Mouse (Mus musculus) kidney, adult 11 months (tissue): ENCODE data around the gene Fez1.

Experiments
- DNase-seq: peaks from one replicate; pipeline ENCODE4 v3.0.0; 2022

Gene Fez1

GRCm38 (mm10) chr9:36833914-36834313, 12.2 kb downstream of the Fez1 start:
- DNase-seq: no peak

GRCm38 (mm10) chr9:36846346-36846745, 24.7 kb downstream of the Fez1 start:
- no peak for DNase-seq

- no peak for DNase-seq
These were observed 27.0 kb downstream of the Fez1 start for GRCm38 (mm10) chr9:36848661-36849060.

GRCm38 (mm10) chr9:36850091-36850490, 28.4 kb downstream of the Fez1 start:
- no peak for DNase-seq

GRCm38 (mm10) chr9:36852175-36852574, 30.5 kb downstream of the Fez1 start:
- no peak for DNase-seq

- no peak for DNase-seq
These were observed 34.7 kb downstream of the Fez1 start for GRCm38 (mm10) chr9:36856351-36856750.

GRCm38 (mm10) chr9:36857476-36858117, 35.9 kb downstream of the Fez1 start:
- no peak for DNase-seq

GRCm38 (mm10) chr9:36858677-36859076, 37.0 kb downstream of the Fez1 start:
- DNase-seq: no peak

GRCm38 (mm10) chr9:36862576-36862975, 40.9 kb downstream of the Fez1 start:
- no peak for DNase-seq

GRCm38 (mm10) chr9:36863694-36864093, 42.0 kb downstream of the Fez1 start:
- no peak for DNase-seq

- no peak for DNase-seq
These were observed 43.5 kb downstream of the Fez1 start for GRCm38 (mm10) chr9:36864862-36865813.

GRCm38 (mm10) chr9:36868662-36869061, 47.0 kb downstream of the Fez1 start:
- DNase-seq: no peak

- DNase-seq: no peak
These were observed 48.6 kb downstream of the Fez1 start for GRCm38 (mm10) chr9:36870263-36870662.

GRCm38 (mm10) chr9:36873796-36874195, 52.1 kb downstream of the Fez1 start:
- no peak for DNase-seq

- DNase-seq: no peak
These were observed 54.6 kb downstream of the Fez1 start for GRCm38 (mm10) chr9:36876313-36876712.

- no peak for DNase-seq
These were observed 55.1 kb downstream of the Fez1 start for GRCm38 (mm10) chr9:36876787-36877186.

GRCm38 (mm10) chr9:36881615-36882014, 60.0 kb downstream of the Fez1 start:
- no peak for DNase-seq

GRCm38 (mm10) chr9:36882034-36882745, 60.5 kb downstream of the Fez1 start:
- no peak for DNase-seq

GRCm38 (mm10) chr9:36883569-36883968, 61.9 kb downstream of the Fez1 start:
- no peak for DNase-seq

GRCm38 (mm10) chr9:36885237-36885636, 63.6 kb downstream of the Fez1 start:
- no peak for DNase-seq

GRCm38 (mm10) chr9:36890552-36890951, 68.9 kb downstream of the Fez1 start:
- no peak for DNase-seq

GRCm38 (mm10) chr9:36893413-36893990, 71.8 kb downstream of the Fez1 start:
- DNase-seq: no peak

- DNase-seq: no peak
These were observed 72.6 kb downstream of the Fez1 start for GRCm38 (mm10) chr9:36894242-36894641.
